Mouse (Mus musculus): ENCODE measurements at regions not wholly inside any gene's neighbourhood (a gene's known extent, or its start where the extent isn't known, plus 50 kb on each side); places are given as distances from the start of the nearest gene placed in this dataset.

GRCm38 (mm10) chr9:61186541-61187420, 185.4 kb upstream of the Tle3 start:
- H3K36me3 ChIP-seq (ENCODE audit: control insufficient read depth, insufficient read depth, low read length): no peaks in the 10 kb centered on the region
- H3K4me1 ChIP-seq (ENCODE audit: control insufficient read depth, insufficient read depth, low read length): no peaks in the 10 kb centered on the region
- H3K4me2 ChIP-seq (ENCODE audit: low read length): no peak overlapping the region
- ATAC-seq: no peak
- no peak overlapping the region for H3K9ac ChIP-seq (ENCODE audit: low read depth, low read length)
- H3K27ac ChIP-seq (ENCODE audit: low read length): no peak overlapping the region
- peaks cover 7% of the 10 kb centered on the region; the same call in 1 of the 2 replicates for H3K9me3 ChIP-seq (replicated peaks; ENCODE audit: control insufficient read depth, low read length, poor library complexity, severe bottlenecking)
- 54% methylated on average over 8 of the region's 8 CpGs for WGBS
- H3K4me3 ChIP-seq (ENCODE audit: low read depth, low read length): no peak overlapping the region
- no peaks in the 10 kb centered on the region for H3K27me3 ChIP-seq (ENCODE audit: control insufficient read depth, insufficient read depth, low read depth, low read length)

- no peak overlapping the region for H3K27ac ChIP-seq (ENCODE audit: low read length)
- no peak overlapping the region for H3K4me2 ChIP-seq (ENCODE audit: low read length)
- H3K4me3 ChIP-seq (ENCODE audit: low read depth, low read length): no peak overlapping the region
- ATAC-seq: no peak
- WGBS: 50% methylated on average over 3 of the region's 3 CpGs
- H3K27me3 ChIP-seq (ENCODE audit: control insufficient read depth, insufficient read depth, low read depth, low read length): no peaks in the 10 kb centered on the region
- H3K36me3 ChIP-seq (ENCODE audit: control insufficient read depth, insufficient read depth, low read length): no peaks in the 10 kb centered on the region
- no peaks in the 10 kb centered on the region for H3K4me1 ChIP-seq (ENCODE audit: control insufficient read depth, insufficient read depth, low read length)
- H3K9ac ChIP-seq (ENCODE audit: low read depth, low read length): no peak overlapping the region
- H3K9me3 ChIP-seq (replicated peaks; ENCODE audit: control insufficient read depth, low read length, poor library complexity, severe bottlenecking): peaks cover 7% of the 10 kb centered on the region; the same call in 1 of the 2 replicates
Observed at GRCm38 (mm10) chr9:61187713-61188399, 184.3 kb upstream of the Tle3 start.

GRCm38 (mm10) chr9:61189295-61189694, 182.9 kb upstream of the Tle3 start:
- Histone ChIP-seq H3K36me3 (ENCODE audit: control insufficient read depth, insufficient read depth, low read length) (no peaks in the 10 kb centered on the region), H3K9ac (ENCODE audit: low read depth, low read length) (no peak overlapping the region), H3K4me1 (ENCODE audit: control insufficient read depth, insufficient read depth, low read length) (no peaks in the 10 kb centered on the region), H3K4me2 (ENCODE audit: low read length) (no peak overlapping the region), H3K27ac (ENCODE audit: low read length) (no peak overlapping the region), H3K9me3 (replicated peaks; ENCODE audit: control insufficient read depth, low read length, poor library complexity, severe bottlenecking) (peaks cover 7% of the 10 kb centered on the region; the same call in 1 of the 2 replicates), H3K4me3 (ENCODE audit: low read depth, low read length) (no peak overlapping the region), H3K27me3 (ENCODE audit: control insufficient read depth, insufficient read depth, low read depth, low read length) (no peaks in the 10 kb centered on the region)
- WGBS: 92% methylated on average over 8 of the region's 8 CpGs
- ATAC-seq: no peak

GRCm38 (mm10) chr9:61199077-61199753, 173.0 kb upstream of the Tle3 start:
- Histone ChIP-seq H3K4me3 (ENCODE audit: low read depth, low read length) (no peak overlapping the region), H3K4me1 (ENCODE audit: control insufficient read depth, insufficient read depth, low read length) (peaks cover 12% of the 10 kb centered on the region; the same call in 1 of the 2 replicates), H3K9me3 (replicated peaks; ENCODE audit: control insufficient read depth, low read length, poor library complexity, severe bottlenecking) (no peaks in the 10 kb centered on the region), H3K27me3 (ENCODE audit: control insufficient read depth, insufficient read depth, low read depth, low read length) (no peaks in the 10 kb centered on the region), H3K9ac (ENCODE audit: low read depth, low read length) (no peak overlapping the region), H3K4me2 (ENCODE audit: low read length) (no peak overlapping the region), H3K36me3 (ENCODE audit: control insufficient read depth, insufficient read depth, low read length) (no peaks in the 10 kb centered on the region), H3K27ac (ENCODE audit: low read length) (no peak overlapping the region)
- no peak for ATAC-seq
- WGBS: 28% methylated on average over 4 of the region's 4 CpGs

- Histone ChIP-seq H3K4me2 (ENCODE audit: low read length) (no peak overlapping the region), H3K36me3 (ENCODE audit: control insufficient read depth, insufficient read depth, low read length) (no peaks in the 10 kb centered on the region), H3K9me3 (replicated peaks; ENCODE audit: control insufficient read depth, low read length, poor library complexity, severe bottlenecking) (no peaks in the 10 kb centered on the region), H3K27ac (ENCODE audit: low read length) (no peak overlapping the region), H3K9ac (ENCODE audit: low read depth, low read length) (no peak overlapping the region), H3K4me3 (ENCODE audit: low read depth, low read length) (no peak overlapping the region), H3K4me1 (ENCODE audit: control insufficient read depth, insufficient read depth, low read length) (peaks cover 12% of the 10 kb centered on the region; the same call in 1 of the 2 replicates), H3K27me3 (ENCODE audit: control insufficient read depth, insufficient read depth, low read depth, low read length) (no peaks in the 10 kb centered on the region)
- WGBS: 28% methylated on average over 8 of the region's 8 CpGs
- ATAC-seq: no peak
Observed at GRCm38 (mm10) chr9:61199891-61200290, 172.3 kb upstream of the Tle3 start.

GRCm38 (mm10) chr9:61200295-61200955, 171.7 kb upstream of the Tle3 start:
- Histone ChIP-seq H3K4me3 (ENCODE audit: low read depth, low read length) (no peak overlapping the region), H3K9ac (ENCODE audit: low read depth, low read length) (no peak overlapping the region), H3K9me3 (replicated peaks; ENCODE audit: control insufficient read depth, low read length, poor library complexity, severe bottlenecking) (no peaks in the 10 kb centered on the region), H3K27me3 (ENCODE audit: control insufficient read depth, insufficient read depth, low read depth, low read length) (no peaks in the 10 kb centered on the region), H3K36me3 (ENCODE audit: control insufficient read depth, insufficient read depth, low read length) (no peaks in the 10 kb centered on the region), H3K4me2 (ENCODE audit: low read length) (no peak overlapping the region), H3K27ac (ENCODE audit: low read length) (no peak overlapping the region), H3K4me1 (ENCODE audit: control insufficient read depth, insufficient read depth, low read length) (peaks cover 14% of the 10 kb centered on the region)
- 26% methylated on average over 5 of the region's 5 CpGs for WGBS
- no peak for ATAC-seq

- H3K36me3 ChIP-seq (ENCODE audit: control insufficient read depth, insufficient read depth, low read length): no peaks in the 10 kb centered on the region
- H3K9ac ChIP-seq (ENCODE audit: low read depth, low read length): no peak overlapping the region
- H3K4me3 ChIP-seq (ENCODE audit: low read depth, low read length): no peak overlapping the region
- no peak overlapping the region for H3K4me2 ChIP-seq (ENCODE audit: low read length)
- ATAC-seq: peak; percentile 41; the same call in 1 of the 2 replicates
- no peaks in the 10 kb centered on the region for H3K27me3 ChIP-seq (ENCODE audit: control insufficient read depth, insufficient read depth, low read depth, low read length)
- H3K9me3 ChIP-seq (replicated peaks; ENCODE audit: control insufficient read depth, low read length, poor library complexity, severe bottlenecking): 0 out of 2 replicates have a peak, but pooled peaks cover 2% of the 10 kb centered on the region
- WGBS: 64% methylated on average over 8 of the region's 8 CpGs
- H3K4me1 ChIP-seq (ENCODE audit: control insufficient read depth, insufficient read depth, low read length): peaks cover 16% of the 10 kb centered on the region
- peak overlapping the region; percentile 32; the same call in 1 of the 2 replicates for H3K27ac ChIP-seq (ENCODE audit: low read length)
Observed at GRCm38 (mm10) chr9:61205049-61205448, 167.1 kb upstream of the Tle3 start.

- Histone ChIP-seq H3K27ac (ENCODE audit: low read length) (no peak overlapping the region), H3K9me3 (replicated peaks; ENCODE audit: control insufficient read depth, low read length, poor library complexity, severe bottlenecking) (0 out of 2 replicates have a peak, but pooled peaks cover 2% of the 10 kb centered on the region), H3K36me3 (ENCODE audit: control insufficient read depth, insufficient read depth, low read length) (no peaks in the 10 kb centered on the region), H3K4me1 (ENCODE audit: control insufficient read depth, insufficient read depth, low read length) (peaks cover 9% of the 10 kb centered on the region), H3K9ac (ENCODE audit: low read depth, low read length) (no peak overlapping the region), H3K4me3 (ENCODE audit: low read depth, low read length) (no peak overlapping the region), H3K4me2 (ENCODE audit: low read length) (no peak overlapping the region), H3K27me3 (ENCODE audit: control insufficient read depth, insufficient read depth, low read depth, low read length) (no peaks in the 10 kb centered on the region)
- WGBS: 37% methylated on average over 13 of the region's 13 CpGs
- no peak for ATAC-seq
Observed at GRCm38 (mm10) chr9:61206725-61207365, 165.3 kb upstream of the Tle3 start.
